Mouse (Mus musculus) megakaryocyte, adult 5-6 weeks (primary cell): Measurements from ENCODE around the gene Tuft1. TPM values are rescaled to one million over a fixed set of nuclear protein-coding genes. Genes with fewer than 3 reads are reported as not detected.
A peak's percentile ranks its signal among the peaks of the same experiment; 100 is the strongest.
"Not testable (repeated sequence)": the region's sequence is repeated elsewhere in the genome, so short reads cannot be mapped to it uniquely, and the experiment has no call there.

Source experiments
- ATAC-seq: 2 replicates; pipeline ENCODE4 v1.8.0; 2016; ENCODE audit warnings: mild to moderate bottlenecking, inconsistent platforms; ENCODE audit not compliant: poor library complexity, severe bottlenecking
- total RNA-seq, 2 experiments: library from RNA; stranded (forward) in 1 of 2; stranded (reverse) in 1 of 2; fragments of 153-499, 151-499 nt in 1 of 2; fragments of 221-1000, 200-1000 nt in 1 of 2; gene quantifications; 2 replicates each; pipeline versions ENCODE4 v1.2.3 to v1.2.4; 2015 to 2017

The Tuft1 gene
- total RNA-seq (2015) (0.80 and 1.1 TPM in 2 replicates), total RNA-seq (2017) (0.85 and 2.1 TPM in 2 replicates)

- peak; percentile 94 for ATAC-seq
Observed at GRCm38 (mm10) chr3:94658740-94659095, at the start of gene Tuft1. Gene Tuft1, minus strand, starts transcription at chr3:94658872.

- ATAC-seq, result peak; percentile 56
Observed at GRCm38 (mm10) chr3:94703364-94703763, 44.7 kb upstream of the Tuft1 start.

GRCm38 (mm10) chr3:94702856-94703255 lies 44.2 kb upstream of the Tuft1 start:
- no peak for ATAC-seq

GRCm38 (mm10) chr3:94702163-94702810 lies 43.6 kb upstream of the Tuft1 start:
- peak; percentile 27; the same call in 1 of the 2 replicates for ATAC-seq

- not testable (repeated sequence) for ATAC-seq
Observed at GRCm38 (mm10) chr3:94696257-94696656, 37.6 kb upstream of the Tuft1 start.

- not testable (repeated sequence) for ATAC-seq
Observed at GRCm38 (mm10) chr3:94695591-94695990, 36.9 kb upstream of the Tuft1 start.

GRCm38 (mm10) chr3:94693874-94694273 lies 35.2 kb upstream of the Tuft1 start:
- ATAC-seq, result not testable (repeated sequence)

GRCm38 (mm10) chr3:94693329-94693825 lies 34.7 kb upstream of the Tuft1 start, which contains the start of gene Selenbp2:
Gene Selenbp2, plus strand, starts transcription at chr3:94693556.
- ATAC-seq, result no peak

GRCm38 (mm10) chr3:94691694-94692093 lies 33.0 kb upstream of the Tuft1 start:
- not testable (repeated sequence) for ATAC-seq

- no peak for ATAC-seq
Observed at GRCm38 (mm10) chr3:94690616-94691247, 32.1 kb upstream of the Tuft1 start.

- not testable (repeated sequence) for ATAC-seq
Observed at GRCm38 (mm10) chr3:94690162-94690561, 31.5 kb upstream of the Tuft1 start.

- 0 out of 2 replicates have a peak, but pooled peaks have one; percentile 54 for ATAC-seq
Observed at GRCm38 (mm10) chr3:94689195-94689594, 30.5 kb upstream of the Tuft1 start.

- ATAC-seq, result not testable (repeated sequence)
Observed at GRCm38 (mm10) chr3:94688698-94689097, 30.0 kb upstream of the Tuft1 start.

GRCm38 (mm10) chr3:94685989-94686772 lies 27.5 kb upstream of the Tuft1 start:
- ATAC-seq, result not testable (repeated sequence)

- ATAC-seq, result no peak
Observed at GRCm38 (mm10) chr3:94683646-94684045, 25.0 kb upstream of the Tuft1 start.

GRCm38 (mm10) chr3:94680783-94681182 lies 22.1 kb upstream of the Tuft1 start:
- 0 out of 2 replicates have a peak, but pooled peaks have one; percentile 30 for ATAC-seq

GRCm38 (mm10) chr3:94680032-94680431 lies 21.4 kb upstream of the Tuft1 start:
- ATAC-seq, result not testable (repeated sequence)

- ATAC-seq, result no peak
Observed at GRCm38 (mm10) chr3:94679351-94679841, 20.7 kb upstream of the Tuft1 start.

GRCm38 (mm10) chr3:94675101-94675500 lies 16.4 kb upstream of the Tuft1 start:
- ATAC-seq, result not testable (repeated sequence)

GRCm38 (mm10) chr3:94665896-94666295 lies 7.2 kb upstream of the Tuft1 start:
- not testable (repeated sequence) for ATAC-seq
